Mouse (Mus musculus): ENCODE data around the gene E130114P18Rik.

E130114P18Rik gene

DNA sequence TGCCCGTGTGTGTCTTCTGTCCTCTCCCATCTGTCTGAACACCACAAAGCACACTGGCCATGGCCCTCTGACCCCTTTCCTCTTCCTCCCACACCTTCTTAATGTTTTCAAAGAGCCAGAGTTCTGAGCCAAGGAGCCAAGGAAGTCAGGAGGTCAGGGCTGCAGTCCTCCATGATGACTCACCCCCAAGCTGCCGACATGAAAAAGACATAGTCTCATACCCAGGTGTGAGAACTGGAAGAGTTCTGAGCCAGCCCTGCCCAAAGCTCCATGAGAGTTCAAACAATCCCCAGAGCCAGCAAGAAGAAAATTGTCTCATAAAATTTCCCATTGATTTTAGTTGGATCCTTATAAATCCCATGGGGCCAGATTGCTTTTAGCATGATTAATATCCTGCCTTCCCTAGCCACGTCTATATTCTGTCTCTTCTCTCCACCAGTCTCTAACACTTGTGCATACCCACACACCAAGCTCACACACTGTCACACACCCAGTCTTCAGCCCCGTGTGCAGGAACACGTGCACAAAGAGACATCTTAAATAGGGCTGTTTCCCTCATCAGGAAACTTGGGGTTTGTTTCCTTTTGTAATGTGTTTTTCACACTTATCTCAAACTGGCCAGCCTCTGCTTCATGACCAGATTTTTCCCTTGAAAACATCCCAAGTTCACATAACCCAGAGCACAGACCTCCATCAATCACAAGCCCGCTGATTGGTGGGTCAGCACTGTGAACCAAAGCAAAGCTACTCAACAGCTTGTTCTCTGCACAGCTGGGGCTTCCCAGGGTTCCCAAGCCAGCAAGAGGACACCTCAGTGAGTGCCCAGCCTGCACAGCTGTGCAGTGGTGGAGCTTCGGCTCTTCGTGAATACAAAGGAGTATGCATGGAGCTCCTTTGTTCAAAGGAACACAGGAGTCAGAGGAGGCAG, 88.2 kb downstream of the E130114P18Rik start:
- DNase-seq: peak; percentile 53

DNA sequence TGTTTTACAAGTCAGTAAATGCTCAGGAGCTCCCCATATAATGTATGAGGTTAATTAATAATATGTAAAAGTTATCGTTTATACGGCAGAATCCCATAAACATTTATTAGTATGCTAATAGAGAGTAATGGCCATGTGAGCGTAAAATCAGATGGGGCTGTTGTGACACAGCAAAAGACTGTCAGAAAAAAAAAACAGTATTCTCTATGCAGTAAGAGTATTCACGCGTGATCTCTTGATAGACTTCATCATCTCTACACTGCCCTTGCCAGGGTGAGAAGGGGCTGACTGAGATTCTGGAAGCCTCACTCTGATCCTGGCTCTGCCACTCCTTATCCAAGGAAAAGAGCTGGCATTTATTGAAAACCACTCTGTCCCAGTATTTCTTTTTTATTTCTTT, 91.9 kb downstream of the E130114P18Rik start:
- DNase-seq: no peak

- DNase-seq: no peak
These were observed 101.3 kb downstream of the E130114P18Rik start for GRCm38 (mm10) chr4:97676579-97676937.

DNA sequence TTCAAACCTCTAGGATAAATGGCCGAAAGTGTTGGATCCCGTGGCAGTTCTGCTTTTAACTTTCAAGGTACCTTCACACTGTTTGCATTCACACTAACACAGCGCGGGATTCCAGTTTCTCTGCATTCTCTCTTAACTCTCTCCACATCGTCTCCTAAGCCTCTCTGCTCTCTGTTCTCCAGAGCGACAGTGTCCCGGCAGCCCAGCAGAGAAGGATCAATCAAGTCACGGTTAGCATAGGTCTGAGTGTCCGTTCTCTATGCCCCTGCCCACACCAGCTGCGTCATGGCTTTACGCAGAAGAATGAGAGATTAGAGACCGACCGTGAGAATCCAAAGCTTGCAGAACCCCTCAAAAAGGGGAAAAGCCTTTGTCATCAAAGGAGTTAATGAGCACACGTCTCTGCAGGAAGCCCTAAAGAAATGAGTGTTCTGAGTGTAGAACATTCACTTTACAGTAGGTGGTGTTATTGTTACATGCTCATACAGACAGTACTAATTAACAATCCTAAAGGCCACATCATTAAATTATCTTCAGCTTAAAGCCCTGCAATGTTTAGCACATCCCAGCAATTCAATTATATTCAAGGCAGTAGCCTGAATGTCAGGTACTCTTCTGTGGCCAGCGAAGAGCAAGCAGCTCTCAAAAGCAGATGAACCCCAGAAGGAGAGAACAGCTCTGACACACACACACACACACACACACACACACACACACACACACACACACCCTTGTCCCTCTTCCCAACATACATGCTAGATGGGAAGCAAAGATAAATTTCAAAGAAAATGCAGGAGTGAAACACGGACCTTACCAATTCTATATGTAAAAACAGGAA, 101.9 kb downstream of the E130114P18Rik start:
- no peak for DNase-seq

DNA sequence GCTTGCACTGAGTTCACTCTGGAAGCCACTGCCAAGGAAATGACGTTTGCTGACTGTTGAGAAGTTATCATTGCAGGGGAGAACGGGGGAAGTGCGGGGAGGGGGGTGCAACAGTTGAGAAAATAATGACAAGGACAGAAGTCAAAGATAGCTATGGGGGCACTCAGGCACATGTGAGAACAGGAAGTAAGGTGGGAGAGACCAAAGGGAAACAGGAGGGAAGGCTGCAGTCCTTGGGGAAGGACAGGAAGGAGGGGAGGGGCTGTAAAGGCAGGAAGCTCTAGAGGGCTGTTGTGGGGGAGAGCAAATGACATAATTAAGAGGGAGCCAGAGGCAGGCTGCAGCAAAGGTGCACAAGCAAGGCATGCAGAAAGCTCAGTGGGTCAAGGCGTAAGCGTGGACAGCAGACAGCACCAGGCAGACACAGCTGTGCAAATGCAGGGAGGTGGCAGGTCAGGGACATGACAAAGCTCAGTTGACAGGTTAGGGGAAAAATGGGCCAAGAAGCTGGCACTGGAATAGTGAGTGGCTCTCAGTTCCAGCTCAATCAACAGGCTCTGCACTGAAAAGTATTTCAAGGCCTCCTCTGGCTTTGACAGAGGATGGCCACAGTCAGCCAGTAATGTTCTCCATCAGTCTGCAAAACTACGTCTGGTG, 103.9 kb downstream of the E130114P18Rik start:
- no peak for DNase-seq

DNA sequence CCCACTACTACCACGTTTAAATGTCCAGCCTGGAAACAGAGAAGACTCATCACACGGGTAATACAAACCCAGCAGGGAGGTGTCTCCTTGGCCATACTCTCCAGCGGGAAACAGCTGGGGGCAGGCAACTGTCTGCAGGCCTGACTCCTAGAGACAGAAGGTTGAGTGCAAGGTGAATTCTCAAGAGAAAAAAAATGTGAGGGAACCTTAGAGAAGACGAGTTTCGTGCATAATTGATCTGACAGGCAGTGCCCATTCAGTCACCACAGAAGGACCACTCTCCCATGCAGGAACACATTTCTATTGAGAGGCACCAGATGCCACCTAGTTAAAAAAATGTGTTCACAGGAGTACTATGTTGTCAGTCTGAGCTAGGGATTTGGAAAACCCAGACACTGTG, 105.4 kb downstream of the E130114P18Rik start:
- no peak for DNase-seq

- no peak for DNase-seq
These were observed 106.0 kb downstream of the E130114P18Rik start for GRCm38 (mm10) chr4:97671911-97672310.

- DNase-seq: no peak
These were observed 107.5 kb downstream of the E130114P18Rik start for GRCm38 (mm10) chr4:97670418-97670817.

GRCm38 (mm10) chr4:97669808-97670207, 108.1 kb downstream of the E130114P18Rik start:
- no peak for DNase-seq

- no peak for DNase-seq
These were observed 112.5 kb downstream of the E130114P18Rik start for GRCm38 (mm10) chr4:97665428-97665755.

DNA sequence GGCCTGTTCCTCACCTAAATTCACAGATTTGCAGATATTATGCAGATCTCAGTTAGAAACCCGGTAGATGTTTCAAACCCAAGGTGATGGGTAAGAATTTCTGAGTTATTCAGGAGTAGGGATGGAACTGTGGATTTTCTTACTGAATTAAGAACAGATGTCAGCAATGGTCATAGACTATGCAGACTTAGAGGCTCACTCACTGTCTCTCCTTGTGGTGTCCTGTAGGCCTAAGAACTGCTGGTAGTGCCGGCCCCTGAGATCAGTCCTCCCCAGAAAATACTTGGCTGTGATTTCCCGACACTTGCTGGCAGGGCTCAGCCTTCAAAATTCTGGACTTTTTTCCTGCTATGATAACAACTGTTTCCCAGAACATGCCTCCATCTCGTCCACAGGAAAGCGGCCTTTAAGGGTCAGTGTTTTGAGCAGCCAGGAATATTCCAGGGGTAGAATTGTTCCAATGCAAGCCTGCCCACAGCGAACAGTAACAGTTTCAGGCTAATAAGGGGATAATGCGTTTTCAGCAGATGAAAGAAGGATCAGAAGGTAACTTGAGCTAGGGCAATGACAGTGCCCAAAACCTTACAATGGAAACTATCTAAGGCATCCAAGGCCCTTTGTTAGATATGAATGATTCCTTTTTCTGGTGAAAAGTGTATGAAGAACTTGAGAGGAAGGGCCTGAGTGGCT, 113.0 kb downstream of the E130114P18Rik start:
- DNase-seq: no peak

GRCm38 (mm10) chr4:97663922-97664321, 114.0 kb downstream of the E130114P18Rik start:
- DNase-seq: no peak

GRCm38 (mm10) chr4:97662841-97663240, 115.0 kb downstream of the E130114P18Rik start:
- DNase-seq: no peak

DNA sequence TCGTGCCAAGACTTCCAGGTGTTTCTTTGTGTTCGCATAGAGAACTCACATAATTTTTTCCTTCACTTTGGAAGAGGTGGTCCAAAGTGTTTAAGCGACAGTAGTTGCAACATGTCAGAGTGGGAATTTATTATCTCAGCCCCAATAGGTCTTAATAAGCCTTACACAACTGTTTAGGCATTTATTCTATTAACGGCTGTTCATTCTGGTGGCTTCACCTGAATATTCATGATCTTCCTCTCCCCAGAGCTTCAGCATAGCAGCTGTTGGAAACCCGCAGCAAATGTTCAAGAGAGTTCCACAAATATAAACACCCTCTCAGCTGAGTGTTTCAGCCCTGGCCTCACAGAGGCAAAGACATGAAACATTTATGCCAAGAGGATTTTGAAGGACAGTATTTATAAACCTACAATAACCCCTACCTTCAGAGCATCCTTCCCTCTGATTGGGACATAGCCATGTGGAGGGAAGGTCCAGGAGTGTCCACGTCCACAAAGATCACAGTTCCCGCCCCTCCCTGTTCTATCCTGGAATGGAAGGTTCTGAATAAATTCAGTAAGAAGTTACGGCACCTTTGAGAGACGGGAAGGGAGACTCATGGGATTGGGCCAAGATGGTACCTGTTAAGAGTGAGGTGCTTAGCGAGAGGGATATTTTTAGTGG, 116.1 kb downstream of the E130114P18Rik start:
- DNase-seq: no peak

DNA sequence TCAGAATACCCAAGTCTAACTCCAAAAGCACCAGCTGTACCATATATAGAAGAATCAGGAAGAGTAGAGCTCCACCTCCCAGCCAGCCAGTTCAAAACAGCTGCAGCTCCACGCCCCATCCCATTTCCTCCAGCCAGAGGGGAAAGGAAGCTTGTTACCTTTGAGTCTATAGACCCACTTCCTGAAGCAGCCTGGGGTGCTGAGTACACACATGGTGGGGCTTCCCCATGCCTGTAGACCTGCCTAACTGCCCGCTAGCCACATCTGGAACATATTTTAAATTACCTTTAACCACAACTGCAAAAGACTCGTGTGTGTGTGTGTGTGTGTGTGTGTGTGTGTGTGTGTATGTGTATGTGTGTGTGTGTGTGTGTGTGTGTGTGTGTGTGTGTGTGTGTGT, 120.3 kb downstream of the E130114P18Rik start:
- no peak for DNase-seq

- DNase-seq: no peak
These were observed 128.3 kb downstream of the E130114P18Rik start for GRCm38 (mm10) chr4:97649626-97650015.

- no peak for DNase-seq
These were observed 128.9 kb downstream of the E130114P18Rik start for GRCm38 (mm10) chr4:97648825-97649625.

- DNase-seq: no peak
These were observed 129.5 kb downstream of the E130114P18Rik start for GRCm38 (mm10) chr4:97648436-97648707.

DNA sequence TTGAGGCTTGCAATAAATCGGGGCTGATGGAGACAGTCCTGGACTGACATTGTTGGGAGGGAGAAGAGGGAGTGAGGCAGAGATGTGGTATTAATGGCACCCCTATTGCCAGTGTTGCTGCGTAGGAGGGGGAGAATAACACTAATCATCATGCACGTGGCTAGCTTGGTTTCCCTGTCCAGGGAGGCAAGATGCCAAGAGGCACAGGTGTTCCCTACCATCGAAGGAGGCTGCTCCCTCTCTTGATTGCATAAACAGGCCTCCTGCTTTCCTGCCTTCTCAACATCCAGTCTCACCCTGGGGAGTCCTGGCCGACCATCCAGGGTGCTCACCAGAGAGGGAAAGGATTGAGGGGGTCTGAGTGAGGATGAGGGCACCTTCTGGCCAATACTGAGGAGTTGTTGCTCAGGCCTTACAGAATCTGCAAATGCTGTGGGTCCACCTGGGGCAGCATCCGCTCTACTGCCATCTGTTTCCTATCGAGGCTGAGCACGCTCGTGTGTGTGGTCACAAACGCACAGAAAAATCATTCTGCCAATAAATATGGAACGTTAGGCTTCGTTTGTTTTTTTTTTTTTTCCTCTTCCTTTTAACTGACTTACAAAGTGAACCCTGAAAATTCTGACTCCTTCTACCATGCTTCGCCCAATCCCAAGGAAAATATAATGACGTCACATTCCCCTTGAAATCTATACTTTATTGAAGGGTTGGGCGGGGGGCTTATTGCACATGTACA, 130.0 kb downstream of the E130114P18Rik start:
- DNase-seq: no peak

GRCm38 (mm10) chr4:97647236-97647635, 130.6 kb downstream of the E130114P18Rik start:
- DNase-seq: no peak

- DNase-seq: no peak
These were observed 137.5 kb downstream of the E130114P18Rik start for GRCm38 (mm10) chr4:97640385-97640784.

Measured in kidney, adult 9 months (tissue).